Mouse (Mus musculus) heart, adult 18-20 months (tissue): ENCODE data around the gene Zfp418. TPM values are rescaled to one million over a fixed set of nuclear protein-coding genes. Genes with fewer than 3 reads are reported as not detected.
"Not testable (repeated sequence)": the region's sequence is repeated elsewhere in the genome, so short reads cannot be mapped to it uniquely, and the experiment has no call there.

ENCODE experiments used
- DNase-seq, 2 experiments: peaks; one replicate each; pipeline ENCODE4 v3.0.0; 2021 to 2022; ENCODE audit warnings: mixed read lengths in 1 of 2
- long read RNA-seq, 2 experiments: library from polyadenylated mRNA; stranded (forward); transcript quantifications; one replicate each; pipeline ENCODE4 v2.0.0; 2021
- total RNA-seq, 2 experiments: library from RNA; stranded (reverse); gene quantifications; 2 replicates each; pipeline ENCODE4 v1.2.3; 2021

Zfp418 gene
- 1 to 10 TPM; 1.7 to 2.0 TPM for total RNA-seq
- long read RNA-seq, experiment 1, result 0 reads
- long read RNA-seq, experiment 2, partial matches to known transcripts, result 0 of 1 reads
- long read RNA-seq, experiment 2, other reads (novel, unspliced or antisense), result 0 of 1 reads

GRCm38 (mm10) chr7:7171227-7172147, at the start of gene Zfp418:
TSS of gene Zfp418 (plus strand) at chr7:7171330.
- DNase-seq, result peak; percentile 80 to 83

- no peak for DNase-seq
Measured at GRCm38 (mm10) chr7:7121602-7121980, 49.5 kb upstream of the Zfp418 start.

- DNase-seq, result not testable (repeated sequence)
Measured at GRCm38 (mm10) chr7:7130491-7131124, 40.5 kb upstream of the Zfp418 start.

GRCm38 (mm10) chr7:7132751-7133150, 38.4 kb upstream of the Zfp418 start:
- DNase-seq, result no peak

- peak; percentile 45 to 56 for DNase-seq
Measured at GRCm38 (mm10) chr7:7136379-7136866, 34.7 kb upstream of the Zfp418 start, which contains the start of gene Zfp773. TSS of gene Zfp773 (minus strand) at chr7:7136755.

GRCm38 (mm10) chr7:7144215-7144614, 26.9 kb upstream of the Zfp418 start:
- no peak for DNase-seq

- no peak for DNase-seq
Measured at GRCm38 (mm10) chr7:7145991-7146608, 25.0 kb upstream of the Zfp418 start.

GRCm38 (mm10) chr7:7185897-7186296, 14.8 kb downstream of the Zfp418 start:
- no peak for DNase-seq

GRCm38 (mm10) chr7:7187417-7188190, 16.5 kb downstream of the Zfp418 start:
- no peak for DNase-seq

- DNase-seq, result peak; percentile 63 to 82
Measured at GRCm38 (mm10) chr7:7188191-7188942, 17.2 kb downstream of the Zfp418 start.

GRCm38 (mm10) chr7:7209313-7210151, 38.4 kb downstream of the Zfp418 start, which contains the start of gene Zfp772:
TSS of gene Zfp772 (minus strand) at chr7:7209998.
- peak; percentile 62 to 69 for DNase-seq

Other genes starting within 250 kb of the Zfp418 start
- not detected for gene Aurkc, start 176.0 kb upstream of the Zfp418 start, total RNA-seq
- 1 to 10 TPM; 4.5 TPM for gene Zfp954, start 49.8 kb upstream of the Zfp418 start, total RNA-seq
- under 1 TPM; 0.37 to 0.51 TPM for gene Zfp773, start 34.6 kb upstream of the Zfp418 start, total RNA-seq
- 1 to 10 TPM; 1.8 to 2.0 TPM for gene Zfp772, start 38.7 kb downstream of the Zfp418 start, total RNA-seq
- under 1 TPM in 1 of 2 experiments, not detected in 1; 0.26 TPM for gene Vmn2r29, start 76.0 kb downstream of the Zfp418 start, total RNA-seq
- gene Gm45844, start 107.0 kb downstream of the Zfp418 start, total RNA-seq, result 1 to 10 TPM; 1.8 to 2.3 TPM
- 10 to 100 TPM; 53.4 to 57.5 TPM for gene Clcn4, start 129.5 kb downstream of the Zfp418 start, total RNA-seq
- gene Vmn2r30, start 166.3 kb downstream of the Zfp418 start, total RNA-seq, result not detected
- gene Gm45783, start 203.2 kb downstream of the Zfp418 start, total RNA-seq, result not detected
- not detected for gene Vmn2r31, start 228.4 kb downstream of the Zfp418 start, total RNA-seq